Comparison of ENCODE assay signal across 8 mouse cellular contexts in genomic region chr11:58953351-58954169, GRCm38 (mm10). TPM values are rescaled to one million over a fixed set of nuclear protein-coding genes. Genes with fewer than 3 reads are reported as not detected.
DNase-seq lines count a peak whose midpoint lies in the region; ATAC-seq lines count a peak whose summit lies in the region.

No protein-coding gene starts in this region.

- WGBS in heart, embryonic 16.5 days, result 1% methylated on average over 33 of the region's 33 CpGs
- WGBS in liver, embryonic 15.5 days (ENCODE audit: insufficient replicate concordance), result under 1% methylated on average over 33 of the region's 33 CpGs

- H3K36me3 ChIP-seq in heart, embryonic 16.5 days (ENCODE audit: control insufficient read depth, insufficient read depth), result peaks cover 2% of the 10 kb centered on the region; the same call in 1 of the 2 replicates
- H3K36me3 ChIP-seq in liver, embryonic 15.5 days (replicated peaks), result peaks cover 27% of the 10 kb centered on the region

- peaks cover 5% of the 10 kb centered on the region for H3K27me3 ChIP-seq in heart, embryonic 16.5 days (ENCODE audit: control insufficient read depth, insufficient read depth, low read length)
- peaks cover 38% of the 10 kb centered on the region for H3K27me3 ChIP-seq in liver, embryonic 15.5 days

- peaks cover 29% of the 10 kb centered on the region for H3K4me1 ChIP-seq in heart, embryonic 16.5 days (ENCODE audit: control insufficient read depth, insufficient read depth, low read length)
- peaks cover 56% of the 10 kb centered on the region for H3K4me1 ChIP-seq in liver, embryonic 15.5 days (replicated peaks)

- H3K27ac ChIP-seq in heart, embryonic 16.5 days (ENCODE audit: low read length), result peak overlapping the region; percentile 100
- peak overlapping the region; percentile 100 for H3K27ac ChIP-seq in liver, embryonic 15.5 days (replicated peaks)

- H3K9me3 ChIP-seq in heart, embryonic 16.5 days (replicated peaks; ENCODE audit: control insufficient read depth, low read length), result no peaks in the 10 kb centered on the region
- no peaks in the 10 kb centered on the region for H3K9me3 ChIP-seq in liver, embryonic 15.5 days (replicated peaks)

- ATAC-seq in heart, embryonic 16.5 days (replicated peaks; ENCODE audit: extremely low read depth, insufficient read depth, low FRiP score), result peak; percentile 15
- ATAC-seq in liver, embryonic 15.5 days (ENCODE audit: insufficient read depth), result peak; percentile 32

- peak; percentile 46 for DNase-seq in adrenal gland, postnatal 10 days
- no peak for DNase-seq in adrenal gland, postnatal 25 days
- DNase-seq in spleen, adult 18-20 months, result peak; percentile 19 to 38
- DNase-seq in spleen, postnatal 36 days (ENCODE audit: low spot score in 2 of 2), result no peak
- DNase-seq in spleen, postnatal 14 days (ENCODE audit: low spot score in 2 of 2), result peak; percentile 38
- no peak for DNase-seq in gastrocnemius, postnatal 36 days

- peak overlapping the region; percentile 96 for H3K4me2 ChIP-seq in heart, embryonic 16.5 days (ENCODE audit: low read depth, low read length)
- H3K4me2 ChIP-seq in liver, embryonic 15.5 days, result peak overlapping the region; percentile 95

- H3K4me3 ChIP-seq in heart, embryonic 16.5 days (ENCODE audit: low read length), result peak overlapping the region; percentile 78
- H3K4me3 ChIP-seq in liver, embryonic 15.5 days (replicated peaks), result peak overlapping the region; percentile 75

- intact Hi-C loops in gastrocnemius, postnatal 36 days (cut with DNase I), result no loop called here

- H3K9ac ChIP-seq in heart, embryonic 16.5 days (ENCODE audit: low read length), result peak overlapping the region; percentile 86
- H3K9ac ChIP-seq in liver, embryonic 15.5 days, result peak overlapping the region; percentile 80

RNA-seq across cellular contexts. Expression of gene Hist3h2a, which starts 0.9 kb away (rescaled TPM):
- 10 to 100 TPM; 30.8 to 37.5 TPM for total RNA-seq in adrenal gland, postnatal 10 days (2021)
- total RNA-seq in adrenal gland, postnatal 25 days (2021), result 21.2 and 25.6 TPM in 2 replicates
- polyA plus RNA-seq in heart, embryonic 16.5 days (2015; fragmentation: Nextera tagmentation; extraction: Ambion mirVana), result 33.9 and 35.2 TPM in 2 replicates
- 16.1 and 16.4 TPM in 2 replicates for polyA plus RNA-seq in liver, embryonic 15.5 days (2015; fragmentation: Nextera tagmentation; extraction: Ambion mirVana)
- 10 to 100 TPM in 1 of 2 experiments, 1 to 10 TPM in 1; 9.5 to 10.5 TPM for total RNA-seq in gastrocnemius, postnatal 36 days (2021)

RNA-seq across cellular contexts. Expression of gene Trim17, which starts 0.9 kb away (rescaled TPM):
- under 1 TPM; 0.09 TPM for total RNA-seq in adrenal gland, postnatal 10 days (2021)
- total RNA-seq in adrenal gland, postnatal 25 days (2021), result 0.21 TPM in 1 of 2 replicates, not detected in the other
- 0.26 and 0.39 TPM in 2 replicates for polyA plus RNA-seq in heart, embryonic 16.5 days (2015; fragmentation: Nextera tagmentation; extraction: Ambion mirVana)
- 0.06 and 0.14 TPM in 2 replicates for polyA plus RNA-seq in liver, embryonic 15.5 days (2015; fragmentation: Nextera tagmentation; extraction: Ambion mirVana)
- under 1 TPM; 0.13 to 0.17 TPM for total RNA-seq in gastrocnemius, postnatal 36 days (2021)

RNA-seq across cellular contexts. Expression of gene Hist3h2ba, which starts 4.8 kb away (rescaled TPM):
- total RNA-seq in adrenal gland, postnatal 10 days (2021), result 10 to 100 TPM; 23.0 to 32.1 TPM
- total RNA-seq in adrenal gland, postnatal 25 days (2021), result 8.5 and 9.6 TPM in 2 replicates
- 21.8 and 27.5 TPM in 2 replicates for polyA plus RNA-seq in heart, embryonic 16.5 days (2015; fragmentation: Nextera tagmentation; extraction: Ambion mirVana)
- 9.2 and 9.6 TPM in 2 replicates for polyA plus RNA-seq in liver, embryonic 15.5 days (2015; fragmentation: Nextera tagmentation; extraction: Ambion mirVana)
- total RNA-seq in gastrocnemius, postnatal 36 days (2021), result 1 to 10 TPM; 1.1 to 1.5 TPM

RNA-seq across cellular contexts. Expression of gene Rnf187, which starts 14.8 kb away (rescaled TPM):
- total RNA-seq in adrenal gland, postnatal 10 days (2021), result 100 to 1,000 TPM; 154 to 156 TPM
- 154 and 161 TPM in 2 replicates for total RNA-seq in adrenal gland, postnatal 25 days (2021)
- polyA plus RNA-seq in heart, embryonic 16.5 days (2015; fragmentation: Nextera tagmentation; extraction: Ambion mirVana), result 172 and 176 TPM in 2 replicates
- 111 and 117 TPM in 2 replicates for polyA plus RNA-seq in liver, embryonic 15.5 days (2015; fragmentation: Nextera tagmentation; extraction: Ambion mirVana)
- total RNA-seq in gastrocnemius, postnatal 36 days (2021), result 10 to 100 TPM; 86.9 to 96.5 TPM

RNA-seq across cellular contexts. Expression of gene Trim11, which starts 24.3 kb away (rescaled TPM):
- total RNA-seq in adrenal gland, postnatal 10 days (2021), result 10 to 100 TPM; 19.7 to 24.3 TPM
- 30.0 and 30.1 TPM in 2 replicates for total RNA-seq in adrenal gland, postnatal 25 days (2021)
- polyA plus RNA-seq in heart, embryonic 16.5 days (2015; fragmentation: Nextera tagmentation; extraction: Ambion mirVana), result 37.1 and 40.3 TPM in 2 replicates
- polyA plus RNA-seq in liver, embryonic 15.5 days (2015; fragmentation: Nextera tagmentation; extraction: Ambion mirVana), result 8.6 and 9.1 TPM in 2 replicates
- total RNA-seq in gastrocnemius, postnatal 36 days (2021), result 1 to 10 TPM; 5.6 to 7.4 TPM

Comparison
In these comparisons a context has a peak if more than half of its experiments do, and no peak if none do; other contexts are left out.
1. DNase-seq: peak in adrenal gland, postnatal 10 days (single experiment), spleen, adult 18-20 months (2 of 2) and spleen, postnatal 14 days (2 of 2); none in adrenal gland, postnatal 25 days (single experiment), spleen, postnatal 36 days (0 of 2) and gastrocnemius, postnatal 36 days (0 of 2).